Mouse (Mus musculus) stomach, embryonic 16.5 days (tissue): Measurements from ENCODE around the gene Cma2. TPM values are rescaled to one million over a fixed set of nuclear protein-coding genes. Genes with fewer than 3 reads are reported as not detected.
"Not testable (repeated sequence)": the region's sequence is repeated elsewhere in the genome, so short reads cannot be mapped to it uniquely, and the experiment has no call there.

ENCODE experiments used
- ATAC-seq: fragments of 200-750 bp; cut with Nextera tagmentation; 2 replicates; pipeline ENCODE4 v1.8.0; 2017; ENCODE audit warnings: moderate number of reproducible peaks, moderate TSS enrichment; ENCODE audit not compliant: insufficient read depth, low FRiP score
- H3K27ac ChIP-seq: fragments of 300-500 bp; sonication (generic); 2 replicates; pipeline ENCODE4 v1.5.1; 2014; ENCODE audit warnings: low read length
- H3K27me3 ChIP-seq: fragments of 300-500 bp; sonication (generic); 2 replicates; pipeline ENCODE4 v1.6.1; 2014; ENCODE audit warnings: low read length, control low read depth, mixed read lengths; ENCODE audit not compliant: control insufficient read depth, insufficient read depth
- H3K36me3 ChIP-seq: fragments of 300-500 bp; sonication (generic); 2 replicates; pipeline ENCODE4 v1.6.1; 2014; ENCODE audit warnings: low read length; ENCODE audit not compliant: control insufficient read depth, insufficient read depth
- H3K4me1 ChIP-seq: fragments of 300-500 bp; sonication (generic); 2 replicates; pipeline ENCODE4 v1.6.1; 2014; ENCODE audit warnings: low read length, control low read depth, mixed read lengths; ENCODE audit not compliant: control insufficient read depth, insufficient read depth
- H3K4me2 ChIP-seq: fragments of 300-500 bp; sonication (generic); 2 replicates; pipeline ENCODE4 v1.6.1; 2014; ENCODE audit warnings: low read depth, low read length, mixed read lengths
- H3K4me3 ChIP-seq: fragments of 300-500 bp; sonication (generic); replicated peaks from 2 replicates; pipeline ENCODE4 v1.5.1; 2014; ENCODE audit warnings: mild to moderate bottlenecking, low read length
- H3K9ac ChIP-seq: fragments of 300-500 bp; sonication (generic); 2 replicates; pipeline ENCODE4 v1.6.1; 2014; ENCODE audit warnings: low read length
- H3K9me3 ChIP-seq: fragments of 300-500 bp; sonication (generic); replicated peaks from 2 replicates; pipeline ENCODE4 v1.6.1; 2016; ENCODE audit warnings: low read length, control low read depth; ENCODE audit not compliant: control insufficient read depth
- WGBS: fragments of 180-500 bp; shearing (Covaris S2); extraction: QIAGEN DNeasy Blood & Tissue Kit; methylation state at CpG from one replicate; pipeline ENCODE4 v1.1.7; 2014; 5-methylcytosine and 5-hydroxymethylcytosine counted together
- polyA plus RNA-seq: library from polyadenylated mRNA; unstranded; fragments of >200 nt; fragmentation: Nextera tagmentation; extraction: Ambion mirVana; gene quantifications from 2 replicates; pipeline ENCODE4 v1.2.1, GENCODE M21; 2015

The Cma2 gene
- polyA plus RNA-seq, 1 experiment from 2014 or later: not detected

DNA sequence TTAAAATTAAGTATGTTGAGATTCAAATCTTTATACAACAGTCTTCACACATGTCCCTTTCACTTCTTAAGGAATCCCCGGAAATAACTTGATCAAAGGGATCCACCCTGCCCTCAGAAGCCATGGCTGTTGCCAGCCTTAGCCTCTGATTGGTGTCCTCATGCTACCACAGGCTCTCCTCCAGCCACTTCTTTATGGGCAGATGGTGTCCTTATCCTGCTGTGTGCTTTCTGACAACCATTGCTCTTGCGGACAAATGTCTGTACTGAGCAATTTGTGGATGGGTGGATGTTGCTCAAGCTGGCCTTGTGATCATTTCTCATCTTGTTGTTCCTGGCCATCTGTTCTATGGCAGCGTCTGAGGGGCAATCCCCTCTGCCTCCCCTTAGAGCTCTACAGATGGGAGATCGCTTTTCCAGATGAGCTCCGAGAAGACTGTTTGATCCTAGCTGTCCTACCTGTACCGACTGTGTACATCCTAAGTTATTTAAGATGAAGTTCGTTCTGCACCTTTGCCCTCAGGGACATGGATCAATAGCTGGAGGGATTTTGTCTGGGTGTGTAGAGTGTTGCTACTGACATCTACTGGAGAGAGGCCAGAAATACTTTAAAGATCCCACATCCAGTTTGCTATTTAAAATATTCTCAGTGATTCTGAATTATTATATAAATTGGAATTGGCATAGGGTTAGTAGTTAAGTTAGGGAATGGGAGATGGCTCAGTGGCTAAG is 10.5 kb upstream of the Cma2 start:
- ATAC-seq: no peak
- Histone ChIP-seq H3K4me3 (no peak overlapping the region), H3K9me3 (no peaks in the 10 kb centered on the region), H3K27me3 (no peaks in the 10 kb centered on the region), H3K4me2 (no peak overlapping the region), H3K9ac (no peak overlapping the region), H3K4me1 (no peaks in the 10 kb centered on the region), H3K27ac (no peak overlapping the region), H3K36me3 (no peaks in the 10 kb centered on the region)
- 25% methylated on average over 7 of the region's 7 CpGs for WGBS

DNA sequence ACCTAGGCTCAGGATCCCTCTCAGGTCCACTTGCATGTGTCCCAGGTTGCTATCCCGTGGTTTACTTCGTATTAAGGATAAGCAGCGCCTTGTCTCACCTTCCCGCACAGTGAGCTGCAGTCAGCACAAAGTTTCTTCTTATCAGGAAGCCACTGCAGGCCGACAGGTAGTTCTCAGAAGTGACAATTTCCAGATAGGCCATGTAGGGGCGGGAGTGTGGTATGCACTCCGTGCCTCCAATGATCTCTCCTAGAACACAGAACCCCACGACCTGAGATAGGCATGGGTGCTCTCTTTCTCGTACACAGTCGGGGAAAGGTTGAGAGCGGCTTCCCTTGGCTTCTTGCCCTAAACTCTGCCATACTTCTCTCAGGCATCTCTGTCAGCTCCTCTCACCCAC is 7.2 kb upstream of the Cma2 start:
- H3K27me3 ChIP-seq: no peaks in the 10 kb centered on the region
- H3K36me3 ChIP-seq: no peaks in the 10 kb centered on the region
- H3K4me3 ChIP-seq: no peak overlapping the region
- H3K4me1 ChIP-seq: no peaks in the 10 kb centered on the region
- H3K4me2 ChIP-seq: no peak overlapping the region
- 63% methylated on average over 11 of the region's 11 CpGs for WGBS
- no peak overlapping the region for H3K27ac ChIP-seq
- no peak for ATAC-seq
- no peaks in the 10 kb centered on the region for H3K9me3 ChIP-seq
- no peak overlapping the region for H3K9ac ChIP-seq

DNA sequence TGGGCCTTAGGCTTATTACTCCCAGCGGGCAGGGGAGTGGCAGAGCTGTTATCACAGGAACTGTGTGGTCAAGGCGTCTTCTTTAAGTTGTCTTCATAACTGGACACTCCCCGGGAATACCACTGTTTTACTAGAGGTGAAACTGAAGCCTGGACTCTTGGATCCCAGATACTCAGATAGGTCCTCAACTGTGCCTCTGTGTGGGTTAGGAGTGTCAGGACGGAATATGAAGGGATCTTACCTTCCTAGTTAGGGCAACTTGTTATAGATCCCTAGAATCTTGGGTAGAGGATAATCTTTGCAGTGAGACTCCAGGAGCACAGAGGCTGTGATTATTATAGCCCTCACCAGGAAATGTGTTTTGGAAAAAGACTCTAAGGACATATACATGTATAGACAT is 6.2 kb upstream of the Cma2 start, which contains the start of gene Cma1:
Gene Cma1, minus strand, starts transcription at position 101 of the 400 bp plus-strand sequence.
- H3K4me2 ChIP-seq: no peak within 1 kb of the TSS
- 77% methylated on average over 4 of the region's 4 CpGs for WGBS
- ATAC-seq: no peak

DNA sequence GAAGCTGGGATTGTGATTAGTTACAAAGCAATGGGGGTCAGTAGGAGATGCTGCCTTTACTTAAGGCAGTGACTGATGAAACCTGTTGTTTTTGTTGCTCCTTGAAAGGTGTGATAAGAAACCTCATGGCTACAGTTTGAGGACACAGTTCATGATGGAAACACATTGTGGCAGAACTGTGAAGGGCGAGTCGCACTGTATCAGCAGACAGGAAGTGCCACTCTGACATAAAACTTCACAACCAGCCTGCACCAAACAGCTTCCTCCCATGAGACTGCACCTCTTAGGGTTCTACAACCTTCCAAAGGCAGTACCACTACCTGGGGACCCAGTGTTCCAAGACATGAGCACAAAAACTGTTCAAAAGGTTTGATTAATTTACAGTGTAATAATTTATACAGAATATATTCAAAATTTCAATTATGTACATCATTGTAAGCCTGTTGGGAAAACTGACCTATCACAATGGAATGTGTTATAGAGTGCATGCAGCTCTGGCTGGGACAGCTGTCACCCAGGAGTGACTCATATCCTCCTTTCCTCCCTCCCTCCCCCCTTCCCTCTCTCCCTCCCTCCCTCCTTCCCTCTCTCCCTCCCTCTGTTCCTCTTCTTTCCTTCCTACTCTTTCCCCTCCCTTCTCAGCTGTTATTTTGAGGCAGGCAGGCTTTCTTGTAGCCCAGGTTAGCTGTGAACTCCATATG is 4.4 kb upstream of the Cma2 start:
- Histone ChIP-seq H3K36me3 (no peaks in the 10 kb centered on the region), H3K9me3 (no peaks in the 10 kb centered on the region), H3K4me3 (no peak overlapping the region), H3K4me1 (no peaks in the 10 kb centered on the region), H3K27ac (no peak overlapping the region), H3K27me3 (no peaks in the 10 kb centered on the region), H3K9ac (no peak overlapping the region), H3K4me2 (no peak overlapping the region)
- no peak for ATAC-seq
- 63% methylated on average over 2 of the region's 2 CpGs for WGBS

More for the DNA sequence above, 6.2 kb upstream of the Cma2 start, which contains the start of gene Cma1:
- H3K36me3 ChIP-seq: no peaks in the 10 kb centered on the region
- no peaks in the 10 kb centered on the region for H3K4me1 ChIP-seq
- H3K4me3 ChIP-seq: no peak within 1 kb of the TSS
- H3K27me3 ChIP-seq: no peaks in the 10 kb centered on the region
- no peak within 1 kb of the TSS for H3K27ac ChIP-seq
- no peak within 1 kb of the TSS for H3K9ac ChIP-seq
- no peaks in the 10 kb centered on the region for H3K9me3 ChIP-seq

DNA sequence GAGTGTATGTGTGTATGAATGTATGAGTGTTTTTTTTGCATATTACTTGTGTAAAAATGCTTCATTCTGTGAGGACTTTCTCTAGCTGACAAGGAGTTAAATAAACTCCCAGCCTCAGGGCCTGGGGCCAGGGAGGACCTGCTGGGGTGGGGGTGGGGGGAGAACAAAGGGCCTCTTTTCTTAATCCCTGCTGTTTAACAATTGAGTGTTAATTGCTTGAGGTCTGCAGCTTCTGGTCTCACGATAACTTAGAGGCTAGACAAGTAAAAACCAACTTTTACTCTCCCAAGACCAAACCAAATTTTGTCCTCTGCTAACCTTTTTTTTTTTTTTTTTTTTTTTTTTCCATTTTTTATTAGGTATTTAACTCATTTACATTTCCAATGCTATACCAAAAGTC is 12.5 kb downstream of the Cma2 start:
- H3K9ac ChIP-seq: no peak overlapping the region
- no peaks in the 10 kb centered on the region for H3K9me3 ChIP-seq
- ATAC-seq: no peak
- 11% methylated on average over 1 of the region's 1 CpGs for WGBS
- no peak overlapping the region for H3K4me3 ChIP-seq
- H3K4me2 ChIP-seq: no peak overlapping the region
- no peaks in the 10 kb centered on the region for H3K27me3 ChIP-seq
- no peaks in the 10 kb centered on the region for H3K4me1 ChIP-seq
- no peaks in the 10 kb centered on the region for H3K36me3 ChIP-seq
- no peak overlapping the region for H3K27ac ChIP-seq

DNA sequence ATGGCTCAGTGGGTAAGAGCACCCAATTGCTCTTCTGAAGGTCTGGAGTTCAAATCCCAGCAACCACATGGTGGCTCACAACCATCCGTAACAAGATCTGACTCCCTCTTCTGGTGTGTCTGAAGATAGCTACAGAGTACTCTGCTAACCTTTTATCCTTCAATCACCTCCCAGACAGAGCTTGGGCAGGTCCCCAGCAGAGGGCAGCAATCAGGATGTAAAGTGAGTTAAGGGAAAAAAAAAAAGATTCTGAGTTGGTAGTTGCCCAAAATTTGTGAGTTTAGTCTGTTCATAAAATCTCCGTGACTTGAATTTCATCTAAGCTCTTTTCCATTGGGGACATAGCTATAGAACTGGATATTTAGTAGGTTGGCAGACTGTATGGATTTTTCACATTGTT is 13.1 kb downstream of the Cma2 start:
- 76% methylated on average over 2 of the region's 2 CpGs for WGBS

DNA sequence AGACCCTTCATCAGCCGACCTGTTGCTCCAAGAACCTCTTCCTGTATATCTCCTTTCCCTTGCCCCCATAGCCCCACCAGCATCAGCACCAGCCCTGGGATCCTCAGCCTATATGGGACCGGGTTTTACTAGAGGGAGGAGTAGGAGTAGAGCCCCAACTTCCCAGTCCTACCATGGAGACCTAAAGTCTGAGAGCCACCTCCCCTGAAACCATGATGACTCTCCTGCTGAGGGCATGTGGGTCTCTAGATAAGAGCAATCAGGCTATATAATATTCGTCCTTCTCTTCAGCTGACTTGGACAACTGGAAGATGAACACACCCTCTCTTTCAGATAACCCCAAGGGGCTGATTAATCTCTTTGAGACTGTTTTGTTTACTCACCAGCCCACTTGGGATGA is 36.7 kb downstream of the Cma2 start:
- not testable (repeated sequence) for H3K27ac ChIP-seq, H3K4me3 ChIP-seq, H3K9me3 ChIP-seq, H3K36me3 ChIP-seq, H3K4me2 ChIP-seq, H3K27me3 ChIP-seq, ATAC-seq, H3K9ac ChIP-seq, H3K4me1 ChIP-seq
- 65% methylated on average over 1 of the region's 3 CpGs for WGBS

More for the DNA sequence above, 13.1 kb downstream of the Cma2 start:
- H3K4me1 ChIP-seq, H3K4me3 ChIP-seq, H3K27ac ChIP-seq, H3K4me2 ChIP-seq, H3K9me3 ChIP-seq, H3K9ac ChIP-seq, ATAC-seq, H3K36me3 ChIP-seq, H3K27me3 ChIP-seq: not testable (repeated sequence)

DNA sequence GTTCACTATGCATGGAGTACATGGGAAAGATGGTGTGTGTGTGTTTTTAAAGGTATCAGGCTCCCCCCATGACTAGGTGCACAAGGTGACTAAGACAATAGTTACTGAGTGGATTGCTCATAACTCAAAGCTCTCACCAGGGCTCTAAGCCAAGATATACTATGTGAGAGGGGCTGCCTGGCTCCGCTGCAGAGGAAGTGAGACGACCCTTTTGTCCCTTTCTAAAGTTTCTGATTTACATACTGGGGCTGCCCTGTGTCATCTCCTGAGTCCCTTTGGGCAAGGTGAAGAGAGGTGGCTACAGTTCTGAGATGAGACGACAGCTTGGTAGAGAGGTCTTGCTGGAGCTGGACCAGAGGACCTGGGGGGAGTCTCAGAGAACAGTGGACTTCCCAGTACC is 62.4 kb downstream of the Cma2 start:
- 68% methylated on average over 3 of the region's 3 CpGs for WGBS
- Histone ChIP-seq H3K27me3 (no peaks in the 10 kb centered on the region), H3K9ac (no peak overlapping the region), H3K36me3 (no peaks in the 10 kb centered on the region), H3K27ac (no peak overlapping the region), H3K4me2 (no peak overlapping the region), H3K4me3 (no peak overlapping the region), H3K4me1 (no peaks in the 10 kb centered on the region), H3K9me3 (no peaks in the 10 kb centered on the region)
- no peak for ATAC-seq

DNA sequence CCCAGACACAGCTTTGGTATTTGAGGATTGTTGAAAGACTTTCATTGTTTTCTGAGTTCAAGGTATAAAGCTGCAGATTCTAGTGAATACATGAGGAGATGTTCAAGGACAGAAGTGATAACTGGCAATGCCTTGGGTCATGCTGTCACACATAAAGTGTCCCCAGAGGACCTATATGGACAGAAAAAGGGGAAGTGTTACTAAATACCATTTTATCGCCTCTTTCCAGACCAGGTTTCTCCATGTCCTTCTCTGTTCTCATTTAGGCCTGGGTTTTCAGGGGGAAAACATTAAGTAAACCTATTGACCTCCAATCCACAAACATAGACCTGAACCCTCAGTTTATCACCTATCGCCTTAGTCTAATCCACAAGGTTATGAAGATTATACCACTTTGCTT is 63.1 kb downstream of the Cma2 start:
- ATAC-seq: no peak

More for the DNA sequence above, 63.1 kb downstream of the Cma2 start:
- H3K36me3 ChIP-seq: no peaks in the 10 kb centered on the region
- no peak overlapping the region for H3K4me2 ChIP-seq
- H3K4me3 ChIP-seq: no peak overlapping the region
- no peaks in the 10 kb centered on the region for H3K9me3 ChIP-seq
- H3K27me3 ChIP-seq: no peaks in the 10 kb centered on the region
- H3K4me1 ChIP-seq: no peaks in the 10 kb centered on the region
- no peak overlapping the region for H3K27ac ChIP-seq
- H3K9ac ChIP-seq: no peak overlapping the region
- 91% methylated on average over 2 of the region's 2 CpGs for WGBS
